Mouse (Mus musculus): Measurements from ENCODE around the gene Agbl3.
A peak's percentile ranks its signal among the peaks of the same experiment; 100 is the strongest.

Gene Agbl3

DNA sequence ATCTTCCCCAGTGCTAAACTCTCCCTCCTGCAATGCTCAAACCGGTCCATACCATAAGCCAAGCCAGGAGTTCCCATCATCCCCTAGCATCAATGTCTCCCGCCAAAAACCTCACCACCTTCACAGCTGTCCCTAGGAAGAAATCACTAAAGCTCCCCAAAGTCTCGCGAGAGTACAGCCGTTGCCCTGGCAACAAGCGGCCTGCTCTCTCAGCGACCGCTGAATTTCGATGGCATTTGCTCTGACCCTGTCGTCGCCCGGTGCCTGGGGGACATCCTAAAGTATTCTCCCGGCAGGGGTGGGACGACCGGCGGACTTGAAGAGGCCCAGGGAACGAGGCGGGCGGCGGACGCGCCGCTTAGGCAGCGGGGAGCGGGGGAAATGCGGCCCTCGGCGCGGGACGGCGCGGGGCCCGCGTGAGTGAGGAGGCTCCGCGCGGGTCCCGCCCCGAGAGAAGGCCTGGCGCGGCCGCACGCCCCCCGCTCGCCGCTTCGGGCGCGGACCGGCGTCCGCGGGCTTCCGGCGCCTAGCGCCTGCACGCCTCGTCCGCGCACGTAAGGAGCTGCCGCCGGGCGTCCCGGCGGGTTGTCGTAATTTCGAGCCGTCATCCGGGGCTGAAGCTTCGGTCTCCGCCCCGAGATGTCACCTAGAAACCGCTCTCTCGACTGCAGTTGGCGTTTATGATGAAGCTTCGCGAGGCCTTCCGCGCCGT lies at the start of gene Agbl3:
Agbl3 (plus strand) TSS at position 202 of the 712 bp plus-strand sequence.
- peak; percentile 89 to 94 for DNase-seq (ENCODE audit: low spot score in 2 of 2)

DNA sequence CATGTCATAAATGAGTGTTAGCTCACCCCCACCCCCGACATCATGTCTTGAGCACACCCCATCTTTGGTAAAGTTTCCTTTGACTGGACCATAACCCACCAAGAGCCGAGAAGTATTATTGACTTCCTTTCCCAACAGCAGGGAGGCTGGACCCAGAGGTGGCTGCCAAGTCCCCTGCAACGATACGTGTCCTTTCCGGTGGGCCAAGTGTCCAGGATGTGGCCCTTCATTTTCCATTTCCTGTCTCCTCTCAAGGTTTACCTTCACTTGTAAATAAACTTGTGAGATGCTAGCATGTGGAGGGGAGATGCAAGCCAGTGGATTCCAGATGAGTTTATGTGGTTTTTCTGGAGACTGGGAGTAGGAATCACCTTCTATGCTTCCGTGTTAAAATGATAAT lies 49.2 kb upstream of the Agbl3 start:
- DNase-seq (ENCODE audit: low spot score in 2 of 2): no peak

DNA sequence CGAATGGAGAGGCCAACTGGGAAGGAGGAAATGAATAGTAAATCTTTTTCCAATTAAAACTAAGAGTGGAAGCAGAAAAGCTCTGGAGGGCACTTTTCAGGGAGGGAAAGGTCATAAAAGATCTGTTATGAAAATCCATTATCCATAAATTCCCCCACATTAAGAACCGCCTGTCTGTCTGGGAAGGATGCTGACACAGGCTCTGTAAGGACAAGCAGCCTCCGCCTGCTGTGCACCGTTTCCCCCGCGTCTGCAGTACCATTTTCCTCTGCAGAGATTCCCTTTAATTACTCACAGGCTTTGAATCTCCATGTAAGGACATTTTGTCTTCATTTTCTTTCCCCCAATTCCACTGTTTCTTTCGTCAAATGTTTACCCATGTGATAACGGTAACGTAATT lies 48.7 kb upstream of the Agbl3 start:
- DNase-seq (ENCODE audit: low spot score in 2 of 2): no peak

- no peak for DNase-seq (ENCODE audit: low spot score in 2 of 2)
Observed at GRCm38 (mm10) chr6:34734940-34735695, 45.1 kb upstream of the Agbl3 start.

DNA sequence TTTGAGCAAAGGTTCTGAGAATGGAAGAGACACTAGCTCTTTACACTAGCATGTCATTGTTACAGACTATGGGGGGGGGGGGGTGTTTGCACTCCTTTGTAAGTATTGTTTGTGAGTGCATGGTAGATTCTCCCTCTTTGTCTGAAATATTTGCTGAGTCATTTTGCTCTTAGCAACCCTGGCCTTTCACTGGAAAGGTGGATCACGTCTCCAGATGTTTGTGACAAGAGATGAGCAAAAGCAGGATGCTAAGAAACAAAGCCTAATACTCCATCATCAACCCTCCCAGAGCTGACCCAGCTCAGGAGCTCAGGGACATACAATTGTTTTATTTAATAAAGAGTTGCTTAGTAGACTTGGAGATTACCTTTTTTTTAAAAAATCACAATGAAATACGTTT lies 43.3 kb upstream of the Agbl3 start:
- DNase-seq (ENCODE audit: low spot score in 2 of 2): no peak

DNA sequence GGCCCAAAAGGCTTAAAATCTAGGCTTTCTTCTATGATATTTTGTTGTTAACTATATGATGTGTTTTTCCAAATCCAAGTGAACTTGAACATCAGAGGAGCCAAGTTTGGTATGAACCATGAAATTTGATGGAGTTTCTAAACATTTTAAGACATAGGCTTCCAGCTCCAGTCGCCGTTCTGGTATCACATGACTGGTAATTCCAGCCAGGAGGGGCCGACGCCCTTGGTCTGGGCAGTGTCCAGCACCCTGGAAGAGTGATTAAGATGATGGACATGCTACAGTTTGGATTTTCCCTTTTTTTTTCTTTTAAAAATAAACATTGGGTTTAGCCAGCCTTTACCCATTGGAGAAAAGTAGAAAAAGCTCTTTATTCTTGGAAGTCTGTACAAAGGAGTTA lies 36.3 kb upstream of the Agbl3 start:
- DNase-seq (ENCODE audit: low spot score in 2 of 2): no peak

- no peak for DNase-seq (ENCODE audit: low spot score in 2 of 2)
Observed at GRCm38 (mm10) chr6:34747846-34748245, 32.4 kb upstream of the Agbl3 start.

DNA sequence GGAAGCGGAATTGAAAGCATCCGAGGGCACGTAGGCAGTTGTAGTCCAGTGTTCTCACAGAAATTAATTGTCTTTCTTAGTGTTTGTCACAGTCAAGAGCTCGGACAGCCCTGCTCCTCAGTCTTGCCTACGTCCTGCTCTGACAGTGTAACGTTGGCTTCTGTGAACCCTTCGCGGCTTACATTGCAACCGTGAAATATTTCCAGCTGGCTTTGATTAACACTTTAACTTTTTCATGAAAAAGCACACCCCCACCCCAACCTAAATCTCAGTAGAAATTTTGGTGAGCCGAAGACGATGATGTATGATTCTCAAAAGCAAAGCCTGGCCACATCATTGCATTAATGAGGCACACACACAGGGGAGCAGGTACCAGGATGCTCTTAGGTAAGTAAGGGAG lies 31.7 kb upstream of the Agbl3 start:
- DNase-seq (ENCODE audit: low spot score in 2 of 2): no peak

- no peak for DNase-seq (ENCODE audit: low spot score in 2 of 2)
Observed at GRCm38 (mm10) chr6:34749526-34749925, 30.7 kb upstream of the Agbl3 start.

DNA sequence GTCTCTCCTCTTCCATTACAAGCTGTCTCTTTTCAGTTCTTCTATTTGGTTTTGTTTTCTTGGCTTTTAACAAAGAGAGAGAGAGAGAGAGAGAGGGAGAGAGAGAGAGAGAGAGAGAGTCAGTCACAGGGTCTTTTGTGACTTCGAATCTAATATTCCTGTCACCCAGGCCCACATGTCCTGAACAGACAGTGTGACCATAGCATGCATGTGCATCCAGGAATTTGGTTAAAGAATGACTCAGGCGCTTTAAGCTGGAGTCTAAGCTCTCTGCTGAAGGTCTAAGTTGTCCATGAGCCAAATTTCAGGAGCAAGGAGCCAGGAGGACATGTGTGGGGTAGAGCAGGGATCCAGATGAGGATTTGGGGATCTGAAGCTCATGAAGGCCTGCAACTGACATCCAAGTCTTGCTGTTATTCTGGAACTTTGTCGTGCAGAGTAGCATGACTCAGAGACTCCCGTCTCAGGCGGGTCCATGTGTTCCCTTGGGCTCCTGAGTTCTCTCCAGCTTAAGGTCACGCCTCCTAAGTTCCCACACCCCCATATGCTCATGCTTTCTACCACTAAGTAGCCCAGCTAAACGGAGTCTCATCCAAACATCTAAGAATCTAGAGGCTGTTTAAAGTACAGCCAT lies 29.6 kb upstream of the Agbl3 start:
- no peak for DNase-seq (ENCODE audit: low spot score in 2 of 2)

GRCm38 (mm10) chr6:34751625-34752024 lies 28.6 kb upstream of the Agbl3 start:
- no peak for DNase-seq (ENCODE audit: low spot score in 2 of 2)

GRCm38 (mm10) chr6:34754448-34754847 lies 25.8 kb upstream of the Agbl3 start:
- DNase-seq (ENCODE audit: low spot score in 2 of 2): peak; percentile 45 to 73

DNA sequence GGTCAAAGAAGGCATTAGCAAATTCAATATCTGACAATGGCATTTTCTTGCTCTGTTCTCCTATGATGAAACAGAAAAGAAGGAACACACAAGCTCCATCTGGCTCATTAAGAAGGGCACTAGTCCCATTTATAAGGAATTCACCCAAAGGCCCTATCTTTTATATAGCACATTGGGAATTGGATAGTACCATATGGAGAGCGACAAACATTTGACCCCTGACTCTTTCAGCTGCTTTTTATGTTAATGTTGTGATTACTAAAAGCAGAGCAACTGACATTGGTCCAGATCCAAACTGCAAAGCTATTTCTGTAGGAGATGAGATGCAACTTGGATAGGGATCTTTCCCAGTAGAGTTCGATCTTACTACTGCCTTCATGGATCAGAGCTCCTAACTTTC lies 21.9 kb upstream of the Agbl3 start:
- DNase-seq (ENCODE audit: low spot score in 2 of 2): no peak

DNA sequence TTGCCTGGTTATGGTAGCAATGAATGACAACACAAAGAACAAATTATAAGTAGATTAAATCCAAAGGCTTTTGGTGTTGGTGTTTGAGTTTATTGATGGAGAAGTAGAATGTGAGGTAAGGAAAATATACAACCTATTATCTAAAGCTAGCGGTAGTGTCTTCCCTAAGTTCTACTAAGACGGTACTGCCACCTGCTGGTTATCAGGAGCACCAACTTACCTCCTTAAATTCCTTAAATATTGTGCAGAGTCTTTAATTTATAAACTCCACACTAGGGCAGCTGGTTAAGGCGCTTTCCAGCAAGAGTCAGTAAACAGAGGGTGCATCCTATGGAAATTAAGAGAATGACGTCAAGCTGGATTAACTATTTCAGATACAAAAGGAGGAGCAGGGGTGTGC lies 20.2 kb upstream of the Agbl3 start:
- peak in 1 of 2 experiments; percentile 29 for DNase-seq (ENCODE audit: low spot score in 2 of 2)

DNA sequence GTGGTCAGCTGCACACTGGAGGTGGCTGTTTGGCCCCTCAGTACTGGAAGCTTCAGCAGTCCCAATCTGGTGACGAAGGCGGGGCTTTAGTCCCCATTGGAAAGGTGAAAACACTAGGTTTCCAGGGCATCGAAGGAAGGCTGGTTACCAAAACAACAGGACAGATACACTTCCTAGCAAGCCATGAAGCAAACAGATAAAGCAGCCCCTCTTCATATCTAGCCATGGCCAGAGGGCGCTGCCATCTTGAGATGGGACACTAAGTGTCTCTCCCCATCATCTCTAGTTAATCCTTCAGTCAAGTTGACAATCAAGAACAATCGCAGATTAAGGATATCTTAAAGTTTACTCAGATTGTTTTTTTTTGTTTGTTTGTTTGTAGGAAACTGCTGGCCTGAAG lies 14.5 kb upstream of the Agbl3 start:
- DNase-seq (ENCODE audit: low spot score in 2 of 2): no peak

DNA sequence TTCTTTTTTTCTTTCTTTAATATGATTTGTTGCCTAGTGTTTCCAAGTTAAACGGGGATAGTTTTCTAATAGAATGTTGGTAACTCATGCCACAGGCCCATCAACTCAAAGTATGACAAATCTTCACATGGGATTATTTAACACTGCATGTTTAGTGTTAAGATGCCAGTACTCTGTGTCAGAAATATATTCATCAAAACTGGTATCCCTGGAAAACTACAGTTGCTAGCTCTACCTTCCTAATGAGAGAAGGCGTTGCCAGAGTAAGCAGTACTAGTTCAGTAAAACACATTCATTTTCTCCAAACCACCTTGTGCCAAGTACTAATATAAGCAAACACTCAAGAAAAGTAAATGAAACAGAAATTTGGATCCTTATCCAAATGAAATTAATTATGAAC lies 10.2 kb upstream of the Agbl3 start:
- no peak for DNase-seq (ENCODE audit: low spot score in 2 of 2)

DNA sequence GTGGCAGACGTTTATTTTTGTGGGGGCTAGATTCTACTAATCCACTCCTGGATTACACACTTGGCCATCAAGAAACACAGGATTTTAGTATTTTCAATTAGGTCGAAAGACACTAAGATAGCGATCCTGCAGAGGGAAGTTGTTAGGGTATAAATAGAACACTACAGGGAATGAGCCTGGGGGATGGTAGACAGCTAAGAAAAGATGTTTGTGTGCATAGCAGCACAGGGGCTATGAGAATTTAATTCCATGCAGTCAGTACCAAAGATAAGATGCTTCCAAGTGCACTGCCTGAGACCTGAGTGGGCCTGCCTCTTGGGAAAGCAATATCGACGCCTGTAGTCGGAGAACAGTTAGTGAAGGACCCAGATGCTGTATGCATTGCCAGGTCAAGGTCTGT lies 9.7 kb upstream of the Agbl3 start:
- no peak for DNase-seq (ENCODE audit: low spot score in 2 of 2)

- no peak for DNase-seq (ENCODE audit: low spot score in 2 of 2)
Observed at GRCm38 (mm10) chr6:34776396-34776795, 3.8 kb upstream of the Agbl3 start.

DNA sequence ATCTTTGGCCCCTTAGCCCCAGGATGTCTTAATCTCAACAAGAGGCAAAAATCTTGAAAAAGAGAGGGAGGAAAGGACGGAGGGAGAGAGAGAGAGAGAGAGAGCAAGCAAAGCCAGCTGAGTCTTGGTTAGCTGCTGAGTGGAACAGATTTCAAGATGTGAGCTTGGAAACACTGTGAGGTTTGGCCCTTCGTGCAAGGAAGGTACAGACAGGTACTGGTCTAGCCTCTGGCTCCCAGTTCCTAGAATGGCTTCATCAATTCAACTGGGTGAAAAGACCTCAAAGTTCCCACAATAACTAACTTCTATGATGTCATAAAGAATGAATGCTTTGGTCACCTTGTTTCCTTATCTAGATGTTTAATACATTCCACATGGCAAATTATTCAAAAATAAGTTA lies 3.1 kb upstream of the Agbl3 start:
- no peak for DNase-seq (ENCODE audit: low spot score in 2 of 2)

DNA sequence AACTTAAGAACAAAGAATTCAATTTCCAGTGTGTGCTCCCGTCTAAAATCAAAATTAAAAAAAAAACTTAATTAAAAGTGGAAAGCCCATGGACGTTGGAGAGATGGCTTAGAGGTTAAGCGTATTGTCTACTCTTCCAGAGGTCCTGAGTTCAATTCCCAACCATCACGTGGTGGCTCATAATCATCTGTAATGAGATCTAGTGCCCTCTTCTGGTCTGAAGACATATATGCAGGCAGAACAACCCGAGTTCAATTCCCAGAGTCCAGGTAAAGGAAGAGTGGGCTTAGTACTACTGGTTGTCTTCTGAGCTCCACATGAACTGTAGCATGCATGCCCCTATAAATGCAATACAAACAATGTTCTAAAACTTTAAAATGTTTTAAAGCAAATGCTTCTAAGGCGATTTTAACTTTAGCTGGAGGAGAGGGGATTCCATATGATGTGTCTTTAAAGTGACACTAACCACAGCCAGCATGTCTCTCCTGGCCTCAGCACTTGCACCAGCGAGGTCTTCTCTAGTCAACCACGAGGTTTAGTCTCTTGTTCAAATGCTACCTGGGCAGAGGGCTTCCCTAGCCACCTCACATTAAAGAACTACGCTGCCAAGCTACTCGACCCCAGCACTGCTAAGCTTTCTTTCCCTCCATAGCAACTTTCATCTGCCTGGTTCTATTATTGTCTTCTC lies 2.1 kb upstream of the Agbl3 start:
- no peak for DNase-seq (ENCODE audit: low spot score in 2 of 2)

- DNase-seq (ENCODE audit: low spot score in 2 of 2): no peak
Observed at GRCm38 (mm10) chr6:34780943-34781289, 684 bp downstream of the Agbl3 start.

DNA sequence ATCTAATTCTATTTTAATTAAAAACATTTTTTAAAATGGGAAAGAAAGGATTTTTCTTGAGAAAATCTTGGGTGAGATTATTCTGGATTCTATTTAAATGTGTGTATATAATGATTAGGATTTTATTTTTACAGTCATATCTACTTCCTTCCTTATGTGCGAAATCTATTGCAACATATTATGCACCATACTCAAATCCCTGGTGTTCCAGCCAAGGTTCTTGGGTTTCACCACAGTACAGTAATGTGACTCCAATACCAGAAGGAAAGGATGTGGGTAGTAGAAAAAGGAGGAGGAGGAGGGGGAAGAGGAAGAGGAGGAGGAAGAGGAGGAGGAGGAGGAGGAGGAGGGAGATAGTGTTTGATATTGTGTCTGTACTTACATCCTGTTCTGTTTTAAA lies 2.3 kb downstream of the Agbl3 start:
- no peak for DNase-seq (ENCODE audit: low spot score in 2 of 2)

GRCm38 (mm10) chr6:34796881-34797280 lies 16.6 kb downstream of the Agbl3 start:
- no peak for DNase-seq (ENCODE audit: low spot score in 2 of 2)

All from frontal cortex, postnatal 36 days (tissue).